Mouse (Mus musculus) liver, embryonic 13.5 days (tissue): Measurements from ENCODE around the gene Cfap46. TPM values are rescaled to one million over a fixed set of nuclear protein-coding genes. Genes with fewer than 3 reads are reported as not detected.

Experiments
- ATAC-seq: fragments of 200-750 bp; cut with Nextera tagmentation; 2 replicates; pipeline ENCODE4 v1.8.0; 2017; ENCODE audit warnings: low read depth, mild to moderate bottlenecking, moderate number of reproducible peaks, moderate library complexity
- DNase-seq: peaks from one replicate; pipeline ENCODE4 v3.0.0; 2022
- H3K27ac ChIP-seq: fragments of 300-500 bp; sonication (generic); 2 replicates; pipeline ENCODE4 v1.5.1; 2015; ENCODE audit warnings: moderate library complexity, mild to moderate bottlenecking, inconsistent platforms
- H3K27me3 ChIP-seq: fragments of 300-500 bp; sonication (generic); 2 replicates; pipeline ENCODE4 v1.6.1; 2015; ENCODE audit warnings: mild to moderate bottlenecking, inconsistent platforms
- H3K36me3 ChIP-seq: fragments of 300-500 bp; sonication (generic); 2 replicates; pipeline ENCODE4 v1.6.1; 2015; ENCODE audit warnings: mild to moderate bottlenecking, inconsistent platforms
- H3K4me1 ChIP-seq: fragments of 300-500 bp; sonication (generic); replicated peaks from 2 replicates; pipeline ENCODE4 v1.6.1; 2015; ENCODE audit warnings: inconsistent platforms
- H3K4me2 ChIP-seq: fragments of 300-500 bp; sonication (generic); 2 replicates; pipeline ENCODE4 v1.6.1; 2015; ENCODE audit warnings: inconsistent platforms, mild to moderate bottlenecking, moderate library complexity
- H3K4me3 ChIP-seq: fragments of 300-500 bp; sonication (generic); replicated peaks from 2 replicates; pipeline ENCODE4 v1.5.1; 2015; ENCODE audit warnings: mild to moderate bottlenecking, inconsistent platforms
- H3K9ac ChIP-seq: fragments of 300-500 bp; sonication (generic); 2 replicates; pipeline ENCODE4 v1.6.1; 2015; ENCODE audit warnings: mild to moderate bottlenecking, inconsistent platforms
- H3K9me3 ChIP-seq: fragments of 300-500 bp; sonication (generic); replicated peaks from 2 replicates; pipeline ENCODE4 v1.6.1; 2016; ENCODE audit warnings: inconsistent platforms
- WGBS: fragments of 180-500 bp; shearing (Covaris S2); methylation state at CpG from one replicate; pipeline ENCODE4 v1.1.7; 2015; ENCODE audit not compliant: insufficient replicate concordance; 5-methylcytosine and 5-hydroxymethylcytosine counted together
- polyA plus RNA-seq: library from polyadenylated mRNA; unstranded; fragments of >200 nt; fragmentation: Nextera tagmentation; extraction: Ambion mirVana; gene quantifications from 2 replicates; pipeline ENCODE4 v1.2.1, GENCODE M21; 2015

Cfap46 gene
- polyA plus RNA-seq, 1 experiment from 2014 or later: not detected

- peaks cover 42% of the 10 kb centered on the region for H3K27me3 ChIP-seq
- 25% methylated on average over 3 of the region's 3 CpGs for WGBS
- no peaks in the 10 kb centered on the region for H3K36me3 ChIP-seq
- H3K9me3 ChIP-seq: no peaks in the 10 kb centered on the region
- no peak overlapping the region for H3K9ac ChIP-seq
- no peak overlapping the region for H3K4me3 ChIP-seq
- H3K4me1 ChIP-seq: no peaks in the 10 kb centered on the region
- H3K4me2 ChIP-seq: no peak overlapping the region
- no peak overlapping the region for H3K27ac ChIP-seq
- ATAC-seq: no peak
- no peak for DNase-seq
Measured at GRCm38 (mm10) chr7:139590302-139590701, 93.3 kb downstream of the Cfap46 start.

GRCm38 (mm10) chr7:139587919-139588318 is 95.7 kb downstream of the Cfap46 start:
- Histone ChIP-seq H3K27ac (no peak overlapping the region), H3K27me3 (peaks cover 66% of the 10 kb centered on the region), H3K9ac (no peak overlapping the region), H3K9me3 (no peaks in the 10 kb centered on the region), H3K4me3 (no peak overlapping the region), H3K36me3 (no peaks in the 10 kb centered on the region), H3K4me1 (no peaks in the 10 kb centered on the region), H3K4me2 (no peak overlapping the region)
- WGBS: 40% methylated on average over 7 of the region's 7 CpGs
- DNase-seq (no peak), ATAC-seq (no peak)

GRCm38 (mm10) chr7:139585183-139585821 is 98.3 kb downstream of the Cfap46 start:
- Histone ChIP-seq H3K27ac (no peak overlapping the region), H3K4me2 (no peak overlapping the region), H3K9ac (no peak overlapping the region), H3K4me3 (no peak overlapping the region), H3K4me1 (peaks cover 10% of the 10 kb centered on the region), H3K27me3 (peaks cover 92% of the 10 kb centered on the region), H3K36me3 (no peaks in the 10 kb centered on the region), H3K9me3 (no peaks in the 10 kb centered on the region)
- ATAC-seq (no peak), DNase-seq (no peak)
- WGBS: 4% methylated on average over 29 of the region's 29 CpGs

GRCm38 (mm10) chr7:139584221-139585175 is 99.1 kb downstream of the Cfap46 start:
- ATAC-seq: no peak
- no peak overlapping the region for H3K9ac ChIP-seq

GRCm38 (mm10) chr7:139583094-139583737 is 100.4 kb downstream of the Cfap46 start:
- ATAC-seq (no peak), DNase-seq (no peak)
- no peak overlapping the region for H3K9ac ChIP-seq
- H3K4me2 ChIP-seq: no peak overlapping the region
- peaks cover 100% of the 10 kb centered on the region for H3K27me3 ChIP-seq
- peak overlapping the region; percentile 32; the same call in 1 of the 2 replicates for H3K4me3 ChIP-seq
- peaks cover 10% of the 10 kb centered on the region for H3K4me1 ChIP-seq
- H3K9me3 ChIP-seq: no peaks in the 10 kb centered on the region
- WGBS: 14% methylated on average over 17 of the region's 17 CpGs
- H3K36me3 ChIP-seq: peaks cover 2% of the 10 kb centered on the region; the same call in 1 of the 2 replicates
- H3K27ac ChIP-seq: no peak overlapping the region

More at GRCm38 (mm10) chr7:139584221-139585175, 99.1 kb downstream of the Cfap46 start:
- H3K9me3 ChIP-seq: no peaks in the 10 kb centered on the region
- no peak overlapping the region for H3K27ac ChIP-seq
- no peak overlapping the region for H3K4me2 ChIP-seq
- peaks cover 100% of the 10 kb centered on the region for H3K27me3 ChIP-seq
- H3K4me1 ChIP-seq: peaks cover 10% of the 10 kb centered on the region
- no peak overlapping the region for H3K4me3 ChIP-seq
- H3K36me3 ChIP-seq: no peaks in the 10 kb centered on the region
- WGBS: 3% methylated on average over 53 of the region's 53 CpGs
- no peak for DNase-seq

GRCm38 (mm10) chr7:139582595-139582994 is 101.0 kb downstream of the Cfap46 start, which contains the start of gene Nkx6-2:
Gene Nkx6-2, minus strand, starts transcription at chr7:139582797.
- H3K9ac ChIP-seq: no peak within 1 kb of the TSS
- H3K27ac ChIP-seq: no peak within 1 kb of the TSS
- peaks cover 2% of the 10 kb centered on the region; the same call in 1 of the 2 replicates for H3K36me3 ChIP-seq
- peaks cover 10% of the 10 kb centered on the region for H3K4me1 ChIP-seq
- H3K27me3 ChIP-seq: peaks cover 100% of the 10 kb centered on the region
- H3K4me2 ChIP-seq: peak within 1 kb of the TSS; percentile 41
- DNase-seq (no peak), ATAC-seq (no peak)
- peak within 1 kb of the TSS; percentile 32 for H3K4me3 ChIP-seq
- no peaks in the 10 kb centered on the region for H3K9me3 ChIP-seq
- WGBS: 2% methylated on average over 56 of the region's 56 CpGs

- Histone ChIP-seq H3K27ac (no peak overlapping the region), H3K4me3 (peak overlapping the region; percentile 32), H3K4me1 (peaks cover 10% of the 10 kb centered on the region), H3K36me3 (peaks cover 2% of the 10 kb centered on the region; the same call in 1 of the 2 replicates), H3K27me3 (peaks cover 95% of the 10 kb centered on the region), H3K9ac (no peak overlapping the region), H3K4me2 (peak overlapping the region; percentile 41), H3K9me3 (no peaks in the 10 kb centered on the region)
- ATAC-seq (no peak), DNase-seq (no peak)
- WGBS: 2% methylated on average over 82 of the region's 82 CpGs
Measured at GRCm38 (mm10) chr7:139581801-139582571, 101.6 kb downstream of the Cfap46 start.

GRCm38 (mm10) chr7:139580851-139581775 is 102.5 kb downstream of the Cfap46 start:
- ATAC-seq: no peak
- Histone ChIP-seq H3K36me3 (peaks cover 2% of the 10 kb centered on the region; the same call in 1 of the 2 replicates), H3K9ac (no peak overlapping the region), H3K4me2 (peak overlapping the region; percentile 41), H3K27me3 (peaks cover 87% of the 10 kb centered on the region), H3K4me3 (no peak overlapping the region), H3K4me1 (peaks cover 15% of the 10 kb centered on the region), H3K27ac (no peak overlapping the region), H3K9me3 (no peaks in the 10 kb centered on the region)
- 2% methylated on average over 78 of the region's 78 CpGs for WGBS
- DNase-seq: no peak

- peaks cover 17% of the 10 kb centered on the region for H3K4me1 ChIP-seq
- H3K27ac ChIP-seq: no peak overlapping the region
- H3K4me3 ChIP-seq: no peak overlapping the region
- H3K4me2 ChIP-seq: no peak overlapping the region
- H3K36me3 ChIP-seq: peaks cover 2% of the 10 kb centered on the region; the same call in 1 of the 2 replicates
- WGBS: 71% methylated on average over 21 of the region's 21 CpGs
- DNase-seq: no peak
- no peaks in the 10 kb centered on the region for H3K9me3 ChIP-seq
- no peak overlapping the region for H3K9ac ChIP-seq
- peaks cover 69% of the 10 kb centered on the region for H3K27me3 ChIP-seq
- ATAC-seq: no peak
Measured at GRCm38 (mm10) chr7:139579261-139579905, 104.2 kb downstream of the Cfap46 start.
